Mouse (Mus musculus) adrenal gland, adult (tissue): ENCODE measurements around the gene Chml.

ENCODE experiments used
- DNase-seq, 2 experiments: peaks; one replicate each; pipeline ENCODE4 v3.0.0; 2022 to 2023; ENCODE audit warnings: low spot score in 1 of 2; ENCODE audit not compliant: inconsistent age in 2 of 2

Gene Chml

GRCm38 (mm10) chr1:175659900-175660299 lies 32.8 kb downstream of the Chml start:
- DNase-seq = no peak

- no peak for DNase-seq
Observed at GRCm38 (mm10) chr1:175648615-175649014, 44.1 kb downstream of the Chml start.

GRCm38 (mm10) chr1:175646952-175647351 lies 45.7 kb downstream of the Chml start:
- DNase-seq = no peak

- DNase-seq = no peak
Observed at GRCm38 (mm10) chr1:175643496-175644265, 49.0 kb downstream of the Chml start.

- no peak for DNase-seq
Observed at GRCm38 (mm10) chr1:175640435-175641150, 52.1 kb downstream of the Chml start.

GRCm38 (mm10) chr1:175639072-175639471 lies 53.6 kb downstream of the Chml start:
- no peak for DNase-seq

- no peak for DNase-seq
Observed at GRCm38 (mm10) chr1:175637677-175638076, 55.0 kb downstream of the Chml start.

GRCm38 (mm10) chr1:175632470-175632869 lies 60.2 kb downstream of the Chml start:
- no peak for DNase-seq
